Mouse (Mus musculus): ENCODE data around the gene Tnfsfm13.

- TF ChIP-seq ZC3H11A (IDR thresholded peaks at IDR 0.05; ENCODE audit: low read depth, low read length), result no peak
- TF ChIP-seq EP300 (IDR thresholded peaks at IDR 0.05; ENCODE audit: low read length), result no peak
- TF ChIP-seq POLR2A (IDR thresholded peaks at IDR 0.05; ENCODE audit: low read depth, low read length), result no peak
- no peak for TF ChIP-seq MAFK (IDR thresholded peaks at IDR 0.05; ENCODE audit: insufficient replicate concordance, low read length)
- no peak for TF ChIP-seq USF1 (IDR thresholded peaks at IDR 0.05; ENCODE audit: low read depth, low read length)
- TF ChIP-seq BHLHE40 (IDR thresholded peaks at IDR 0.05; ENCODE audit: low read depth, low read length), result no peak
- no peak for TF ChIP-seq ZNF384 (IDR thresholded peaks at IDR 0.05; ENCODE audit: low read depth, low read length)
- TF ChIP-seq NELFE (IDR thresholded peaks at IDR 0.05; ENCODE audit: low read depth, low read length), result no peak
These were observed 3.0 kb downstream of the Tnfsfm13 start for GRCm38 (mm10) chr11:69692863-69693262.

All from CH12.LX (cell line).